Mouse (Mus musculus): ENCODE data around the gene Neil1. TPM values are rescaled to one million over a fixed set of nuclear protein-coding genes. Genes with fewer than 3 reads are reported as not detected.
A peak's percentile ranks its signal among the peaks of the same experiment; 100 is the strongest.

The Neil1 gene
- polyA plus RNA-seq, 1 experiment = 10.4 TPM

GRCm38 (mm10) chr9:57156823-57157222, 8.7 kb upstream of the Neil1 start:
- 84% methylated on average over 8 of the region's 8 CpGs for WGBS
- DNase-seq = no peak
- no peak for TF ChIP-seq POLR2A (IDR thresholded peaks at IDR 0.05; ENCODE audit: borderline replicate concordance, extremely low read depth, low read depth, low read length)
- TF ChIP-seq CTCF (IDR thresholded peaks at IDR 0.05; ENCODE audit: insufficient read depth, low read length) = no peak
- Histone ChIP-seq H3K4me1 (ENCODE audit: control insufficient read depth, insufficient read depth, low read length) (peaks cover 4% of the 10 kb centered on the region), H3K4me3 (replicated peaks; ENCODE audit: extremely low read depth, low read depth, low read length) (no peak overlapping the region)

- no peak for DNase-seq
- WGBS = 93% methylated on average over 7 of the region's 7 CpGs
- Histone ChIP-seq H3K4me3 (replicated peaks; ENCODE audit: extremely low read depth, low read depth, low read length) (no peak overlapping the region), H3K4me1 (ENCODE audit: control insufficient read depth, insufficient read depth, low read length) (peaks cover 4% of the 10 kb centered on the region)
- no peak for TF ChIP-seq POLR2A (IDR thresholded peaks at IDR 0.05; ENCODE audit: borderline replicate concordance, extremely low read depth, low read depth, low read length)
- no peak for TF ChIP-seq CTCF (IDR thresholded peaks at IDR 0.05; ENCODE audit: insufficient read depth, low read length)
Observed at GRCm38 (mm10) chr9:57156383-57156782, 8.3 kb upstream of the Neil1 start.

- TF ChIP-seq POLR2A (IDR thresholded peaks at IDR 0.05; ENCODE audit: borderline replicate concordance, extremely low read depth, low read depth, low read length) (no peak), CTCF (IDR thresholded peaks at IDR 0.05; ENCODE audit: insufficient read depth, low read length) (no peak)
- Histone ChIP-seq H3K4me3 (replicated peaks; ENCODE audit: extremely low read depth, low read depth, low read length) (no peak overlapping the region), H3K4me1 (ENCODE audit: control insufficient read depth, insufficient read depth, low read length) (peaks cover 4% of the 10 kb centered on the region; the same call in 1 of the 2 replicates)
- no peak for DNase-seq
- WGBS = 58% methylated on average over 6 of the region's 6 CpGs
Observed at GRCm38 (mm10) chr9:57152331-57152730, 4.2 kb upstream of the Neil1 start.

- TF ChIP-seq CTCF (IDR thresholded peaks at IDR 0.05; ENCODE audit: insufficient read depth, low read length) = no peak
- no peak for TF ChIP-seq POLR2A (IDR thresholded peaks at IDR 0.05; ENCODE audit: borderline replicate concordance, extremely low read depth, low read depth, low read length)
- Histone ChIP-seq H3K4me1 (ENCODE audit: control insufficient read depth, insufficient read depth, low read length) (peaks cover 9% of the 10 kb centered on the region; the same call in 1 of the 2 replicates), H3K4me3 (replicated peaks; ENCODE audit: extremely low read depth, low read depth, low read length) (no peak overlapping the region)
- 80% methylated on average over 5 of the region's 5 CpGs for WGBS
- DNase-seq = no peak
Observed at GRCm38 (mm10) chr9:57150192-57150591, 2.1 kb upstream of the Neil1 start.

- TF ChIP-seq CTCF (IDR thresholded peaks at IDR 0.05; ENCODE audit: insufficient read depth, low read length) = no peak
- no peak for TF ChIP-seq POLR2A (IDR thresholded peaks at IDR 0.05; ENCODE audit: borderline replicate concordance, extremely low read depth, low read depth, low read length)
- 64% methylated on average over 6 of the region's 6 CpGs for WGBS
- DNase-seq = no peak
- Histone ChIP-seq H3K4me3 (replicated peaks; ENCODE audit: extremely low read depth, low read depth, low read length) (no peak overlapping the region), H3K4me1 (ENCODE audit: control insufficient read depth, insufficient read depth, low read length) (peaks cover 9% of the 10 kb centered on the region; the same call in 1 of the 2 replicates)
Observed at GRCm38 (mm10) chr9:57149021-57149420, 916 bp upstream of the Neil1 start.

GRCm38 (mm10) chr9:57147205-57148143, 631 bp downstream of the Neil1 start:
- peak overlapping the region; percentile 70 for H3K4me3 ChIP-seq (replicated peaks; ENCODE audit: extremely low read depth, low read depth, low read length)
- DNase-seq = peak; percentile 33
- TF ChIP-seq CTCF (IDR thresholded peaks at IDR 0.05; ENCODE audit: insufficient read depth, low read length) = no peak
- no peak for TF ChIP-seq POLR2A (IDR thresholded peaks at IDR 0.05; ENCODE audit: borderline replicate concordance, extremely low read depth, low read depth, low read length)
- 7% methylated on average over 19 of the region's 19 CpGs for WGBS
- peaks cover 9% of the 10 kb centered on the region; the same call in 1 of the 2 replicates for H3K4me1 ChIP-seq (ENCODE audit: control insufficient read depth, insufficient read depth, low read length)

- WGBS = 88% methylated on average over 17 of the region's 17 CpGs
- Histone ChIP-seq H3K4me1 (ENCODE audit: control insufficient read depth, insufficient read depth, low read length) (peaks cover 9% of the 10 kb centered on the region; the same call in 1 of the 2 replicates), H3K4me3 (replicated peaks; ENCODE audit: extremely low read depth, low read depth, low read length) (no peak overlapping the region)
- no peak for TF ChIP-seq CTCF (IDR thresholded peaks at IDR 0.05; ENCODE audit: insufficient read depth, low read length)
- TF ChIP-seq POLR2A (IDR thresholded peaks at IDR 0.05; ENCODE audit: borderline replicate concordance, extremely low read depth, low read depth, low read length) = no peak
- DNase-seq = no peak
Observed at GRCm38 (mm10) chr9:57146451-57147066, 1.5 kb downstream of the Neil1 start.

- WGBS = 84% methylated on average over 8 of the region's 8 CpGs
- DNase-seq = no peak
- Histone ChIP-seq H3K4me1 (ENCODE audit: control insufficient read depth, insufficient read depth, low read length) (peaks cover 9% of the 10 kb centered on the region; the same call in 1 of the 2 replicates), H3K4me3 (replicated peaks; ENCODE audit: extremely low read depth, low read depth, low read length) (no peak overlapping the region)
- TF ChIP-seq CTCF (IDR thresholded peaks at IDR 0.05; ENCODE audit: insufficient read depth, low read length) = no peak
- TF ChIP-seq POLR2A (IDR thresholded peaks at IDR 0.05; ENCODE audit: borderline replicate concordance, extremely low read depth, low read depth, low read length) = no peak
Observed at GRCm38 (mm10) chr9:57144830-57145229, 3.3 kb downstream of the Neil1 start.

GRCm38 (mm10) chr9:57143212-57143611, 4.9 kb downstream of the Neil1 start:
- H3K4me3 ChIP-seq (replicated peaks; ENCODE audit: extremely low read depth, low read depth, low read length) = no peak overlapping the region
- no peak for DNase-seq
- 0 out of 2 replicates have a peak, but pooled peaks cover 6% of the 10 kb centered on the region for H3K4me1 ChIP-seq (ENCODE audit: control insufficient read depth, insufficient read depth, low read length)
- TF ChIP-seq POLR2A (IDR thresholded peaks at IDR 0.05; ENCODE audit: borderline replicate concordance, extremely low read depth, low read depth, low read length) (no peak), CTCF (IDR thresholded peaks at IDR 0.05; ENCODE audit: insufficient read depth, low read length) (no peak)
- 82% methylated on average over 11 of the region's 11 CpGs for WGBS

Data from lung, adult 2 months (tissue).